Mouse (Mus musculus): ENCODE measurements around the gene Psmd6. TPM values are rescaled to one million over a fixed set of nuclear protein-coding genes. Genes with fewer than 3 reads are reported as not detected.

The Psmd6 gene
- polyA plus RNA-seq, 1 experiment from 2014 or later = 288 TPM

Other genes with a start within 250 kb of the Psmd6 start
- 0.06 TPM in 1 of 2 replicates, not detected in the other for gene Gm281, start 206.5 kb downstream of the Psmd6 start, polyA plus RNA-seq (2016; fragmentation: Nextera tagmentation; extraction: Ambion mirVana)
- 3.8 and 3.9 TPM in 2 replicates for gene Atxn7, start 159.5 kb downstream of the Psmd6 start, polyA plus RNA-seq (2016; fragmentation: Nextera tagmentation; extraction: Ambion mirVana)
- 190 TPM in 2 replicates for gene Thoc7, start 159.1 kb downstream of the Psmd6 start, polyA plus RNA-seq (2016; fragmentation: Nextera tagmentation; extraction: Ambion mirVana)
- not detected in 2 replicates for gene Olfr720, start 65.9 kb upstream of the Psmd6 start, polyA plus RNA-seq (2016; fragmentation: Nextera tagmentation; extraction: Ambion mirVana)
- gene Olfr31, start 201.8 kb upstream of the Psmd6 start, polyA plus RNA-seq (2016; fragmentation: Nextera tagmentation; extraction: Ambion mirVana) = not detected in 2 replicates
- 4.1 and 5.0 TPM in 2 replicates for gene Il3ra, start 225.3 kb upstream of the Psmd6 start, polyA plus RNA-seq (2016; fragmentation: Nextera tagmentation; extraction: Ambion mirVana)

Measured in neural tube, embryonic 12.5 days (tissue).